16 mouse cellular contexts compared by ENCODE assay signal in the genomic region with DNA sequence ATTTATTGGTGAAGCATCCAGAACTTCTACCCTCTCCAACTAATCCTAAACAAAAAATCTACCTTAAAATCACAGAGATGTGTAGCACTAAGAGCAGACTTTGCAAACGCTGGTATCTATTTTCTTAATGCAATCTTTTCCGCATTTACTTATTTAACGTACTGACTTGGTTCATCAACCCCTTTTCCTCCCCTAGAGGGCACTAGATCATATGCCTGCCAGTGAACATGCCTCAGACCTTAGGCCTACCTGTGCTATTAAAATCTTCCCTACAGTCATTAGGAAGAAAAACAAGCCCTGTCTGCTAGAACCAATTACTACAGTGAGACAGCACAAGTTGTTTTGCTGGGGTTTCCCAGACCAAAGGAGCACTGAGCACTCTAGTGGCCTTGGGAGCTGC.
A peak's percentile ranks its signal among the peaks of the same experiment; 100 is the strongest.
DNase-seq lines count a peak whose midpoint lies in the region; ATAC-seq and TF ChIP-seq lines count a peak whose summit lies in the region.
"Had no signal": no experiment of that assay in that cellular context is flagged by ENCODE, and none has a peak within 500 bp of the region (broad histone marks: within the 10 kb centered on the region; RNA-seq: fewer than 3 reads in every experiment).

No protein-coding gene starts in this region.

- no peak overlapping the region for H3K9ac ChIP-seq in heart, adult 2 months (ENCODE audit: low read depth, low read length)
- H3K9ac ChIP-seq in heart, embryonic 12.5 days = no peak overlapping the region
- H3K9ac ChIP-seq in liver, postnatal 0 days (replicated peaks) = no peak overlapping the region
- H3K9ac ChIP-seq in liver, embryonic 11.5 days (ENCODE audit: low read depth, low read length) = no peak overlapping the region
- H3K9ac ChIP-seq: forebrain, embryonic 13.5 days; heart, embryonic 15.5 days; hindbrain, embryonic 14.5 days; kidney, embryonic 15.5 days had no signal

- WGBS in heart, adult 2 months = 58% methylated on average over 3 of the region's 3 CpGs
- 58% methylated on average over 3 of the region's 3 CpGs for WGBS in heart, embryonic 12.5 days
- 60% methylated on average over 3 of the region's 3 CpGs for WGBS in liver, postnatal 0 days (ENCODE audit: insufficient replicate concordance)
- WGBS in liver, embryonic 11.5 days = 81% methylated on average over 3 of the region's 3 CpGs
- 71% methylated on average over 3 of the region's 3 CpGs for WGBS in limb, embryonic 10.5 days

- TF ChIP-seq CTCF in heart, adult 2 months (IDR thresholded peaks at IDR 0.05) = peak; percentile 38
- TF ChIP-seq CTCF in liver, postnatal 0 days (IDR thresholded peaks at IDR 0.05; ENCODE audit: low read depth) = peak; percentile 17; the same call in 1 of the 2 replicates

- no peak overlapping the region for H3K27ac ChIP-seq in heart, adult 2 months
- H3K27ac ChIP-seq in heart, embryonic 12.5 days (ENCODE audit: poor library complexity, severe bottlenecking) = no peak overlapping the region
- H3K27ac ChIP-seq in liver, postnatal 0 days (ENCODE audit: low read depth) = no peak overlapping the region
- H3K27ac ChIP-seq in liver, embryonic 11.5 days (ENCODE audit: low read depth, low read length) = no peak overlapping the region
- H3K27ac ChIP-seq in limb, embryonic 10.5 days = no peak overlapping the region
- H3K27ac ChIP-seq: forebrain, embryonic 13.5 days; heart, embryonic 15.5 days; hindbrain, embryonic 14.5 days; kidney, embryonic 15.5 days had no signal

- H3K79me2 ChIP-seq in heart, adult 2 months (replicated peaks; ENCODE audit: control insufficient read depth, insufficient read depth, low read length) = no peaks in the 10 kb centered on the region

- no peaks in the 10 kb centered on the region for H3K27me3 ChIP-seq in heart, adult 2 months (ENCODE audit: control insufficient read depth, insufficient read depth, low read length)
- no peaks in the 10 kb centered on the region for H3K27me3 ChIP-seq in heart, embryonic 12.5 days (replicated peaks)
- no peaks in the 10 kb centered on the region for H3K27me3 ChIP-seq in liver, postnatal 0 days (ENCODE audit: insufficient read depth, low read length)
- no peaks in the 10 kb centered on the region for H3K27me3 ChIP-seq in liver, embryonic 11.5 days (replicated peaks; ENCODE audit: control insufficient read depth, insufficient read depth, low read length)
- no peaks in the 10 kb centered on the region for H3K27me3 ChIP-seq in limb, embryonic 10.5 days (ENCODE audit: low read depth, poor library complexity, severe bottlenecking)
- H3K27me3 ChIP-seq: forebrain, embryonic 13.5 days; heart, embryonic 15.5 days; kidney, embryonic 15.5 days had no signal

- no peaks in the 10 kb centered on the region for H3K36me3 ChIP-seq in heart, adult 2 months (ENCODE audit: control insufficient read depth, insufficient read depth, low read length)
- H3K36me3 ChIP-seq in heart, embryonic 12.5 days = no peaks in the 10 kb centered on the region
- no peaks in the 10 kb centered on the region for H3K36me3 ChIP-seq in liver, postnatal 0 days (replicated peaks; ENCODE audit: insufficient read depth, low read length)
- H3K36me3 ChIP-seq in liver, embryonic 11.5 days (ENCODE audit: control insufficient read depth, insufficient read depth, low read length) = no peaks in the 10 kb centered on the region
- no peaks in the 10 kb centered on the region for H3K36me3 ChIP-seq in limb, embryonic 10.5 days
- H3K36me3 ChIP-seq: heart, embryonic 15.5 days; kidney, embryonic 15.5 days had no signal

- no peak for DNase-seq in heart, adult 2 months
- no peak for DNase-seq in liver, postnatal 0 days
- no peak for DNase-seq in liver, embryonic 11.5 days (ENCODE audit: low spot score)
- peak; percentile 34 for DNase-seq in ES-CJ7 (ENCODE audit: low read depth, low spot score)
- DNase-seq in brain, adult 2 months (ENCODE audit: low read depth, low spot score) = peak; percentile 11
- DNase-seq in limb, embryonic 10.5 days (ENCODE audit: low spot score) = no peak
- DNase-seq: gastrocnemius, postnatal 14 days; liver; right cerebral cortex, postnatal 14 days had no signal

- no peak for TF ChIP-seq POLR2A in heart, adult 2 months (IDR thresholded peaks at IDR 0.05; ENCODE audit: insufficient read depth, low read depth, low read length)

- intact Hi-C loops in heart, adult 2 months (cut with DNase I) = no loop called here

- H3K4me1 ChIP-seq in heart, adult 2 months (ENCODE audit: control insufficient read depth, insufficient read depth, low read length) = no peaks in the 10 kb centered on the region
- no peaks in the 10 kb centered on the region for H3K4me1 ChIP-seq in heart, embryonic 12.5 days (replicated peaks)
- H3K4me1 ChIP-seq in liver, postnatal 0 days (ENCODE audit: insufficient read depth) = no peaks in the 10 kb centered on the region
- H3K4me1 ChIP-seq in liver, embryonic 11.5 days (replicated peaks; ENCODE audit: control insufficient read depth, insufficient read depth, low read length) = no peaks in the 10 kb centered on the region
- no peaks in the 10 kb centered on the region for H3K4me1 ChIP-seq in limb, embryonic 10.5 days
- H3K4me1 ChIP-seq: forebrain, embryonic 13.5 days; heart, embryonic 15.5 days; kidney, embryonic 15.5 days had no signal

- no peak for TF ChIP-seq EP300 in heart, adult 2 months (IDR thresholded peaks at IDR 0.05; ENCODE audit: insufficient read depth, low read depth, low read length)
- no peak for TF ChIP-seq EP300 in liver, postnatal 0 days (IDR thresholded peaks at IDR 0.05; ENCODE audit: low read depth)

- H3K9me3 ChIP-seq in heart, embryonic 12.5 days (replicated peaks) = no peaks in the 10 kb centered on the region
- H3K9me3 ChIP-seq in liver, postnatal 0 days (ENCODE audit: low read length) = no peaks in the 10 kb centered on the region
- H3K9me3 ChIP-seq in liver, embryonic 11.5 days (ENCODE audit: control insufficient read depth, low read length) = no peaks in the 10 kb centered on the region
- no peaks in the 10 kb centered on the region for H3K9me3 ChIP-seq in limb, embryonic 10.5 days (replicated peaks)
- H3K9me3 ChIP-seq: forebrain, embryonic 13.5 days; heart, embryonic 15.5 days; kidney, embryonic 15.5 days had no signal

- H3K4me3 ChIP-seq in heart, adult 2 months = no peak overlapping the region
- H3K4me3 ChIP-seq in heart, embryonic 12.5 days = no peak overlapping the region
- H3K4me3 ChIP-seq in liver, postnatal 0 days (ENCODE audit: low read depth, low read length) = no peak overlapping the region
- H3K4me3 ChIP-seq in liver, embryonic 11.5 days (ENCODE audit: low read depth, low read length) = no peak overlapping the region
- H3K4me3 ChIP-seq in limb, embryonic 10.5 days = no peak overlapping the region
- H3K4me3 ChIP-seq: forebrain, embryonic 13.5 days; heart, embryonic 15.5 days; kidney, embryonic 15.5 days had no signal

- ATAC-seq in heart, embryonic 12.5 days (ENCODE audit: insufficient number of reproducible peaks, low FRiP score) = no peak
- ATAC-seq in liver, postnatal 0 days = no peak
- no peak for ATAC-seq in liver, embryonic 11.5 days (replicated peaks; ENCODE audit: low FRiP score)
- no peak for ATAC-seq in erythroblast, adult 5-6 weeks (replicated peaks; ENCODE audit: low FRiP score, poor library complexity, severe bottlenecking)
- ATAC-seq: activated CD4-positive, CD25-positive, alpha-beta regulatory T cell, adult 4 months; forebrain, embryonic 13.5 days had no signal

- H3K4me2 ChIP-seq in heart, embryonic 12.5 days = no peak overlapping the region
- no peak overlapping the region for H3K4me2 ChIP-seq in liver, postnatal 0 days (ENCODE audit: low read depth, low read length)
- H3K4me2 ChIP-seq in liver, embryonic 11.5 days = no peak overlapping the region
- H3K4me2 ChIP-seq: forebrain, embryonic 13.5 days; heart, embryonic 15.5 days; hindbrain, embryonic 14.5 days; kidney, embryonic 15.5 days had no signal

Comparison
In these comparisons a context has a peak if more than half of its experiments do, and no peak if none do; other contexts are left out.
1. DNase-seq: peak in ES-CJ7 (single experiment) and brain, adult 2 months (single experiment); none in heart, adult 2 months (0 of 2), liver, postnatal 0 days (single experiment), liver, embryonic 11.5 days (single experiment) and limb, embryonic 10.5 days (single experiment).